Mouse (Mus musculus) ES-E14 (cell line): ENCODE measurements around the gene Trim7.

Source experiments
- ZC3H11A ChIP-seq: IDR thresholded peaks from 2 replicates; pipeline ENCODE4 v1.6.1; 2012; ENCODE audit warnings: low read depth, mild to moderate bottlenecking, inconsistent platforms, low read length, borderline replicate concordance
- ZNF384 ChIP-seq: IDR thresholded peaks from 2 replicates; pipeline ENCODE4 v1.6.1; 2012; ENCODE audit warnings: low read depth, low read length, inconsistent platforms

DNA sequence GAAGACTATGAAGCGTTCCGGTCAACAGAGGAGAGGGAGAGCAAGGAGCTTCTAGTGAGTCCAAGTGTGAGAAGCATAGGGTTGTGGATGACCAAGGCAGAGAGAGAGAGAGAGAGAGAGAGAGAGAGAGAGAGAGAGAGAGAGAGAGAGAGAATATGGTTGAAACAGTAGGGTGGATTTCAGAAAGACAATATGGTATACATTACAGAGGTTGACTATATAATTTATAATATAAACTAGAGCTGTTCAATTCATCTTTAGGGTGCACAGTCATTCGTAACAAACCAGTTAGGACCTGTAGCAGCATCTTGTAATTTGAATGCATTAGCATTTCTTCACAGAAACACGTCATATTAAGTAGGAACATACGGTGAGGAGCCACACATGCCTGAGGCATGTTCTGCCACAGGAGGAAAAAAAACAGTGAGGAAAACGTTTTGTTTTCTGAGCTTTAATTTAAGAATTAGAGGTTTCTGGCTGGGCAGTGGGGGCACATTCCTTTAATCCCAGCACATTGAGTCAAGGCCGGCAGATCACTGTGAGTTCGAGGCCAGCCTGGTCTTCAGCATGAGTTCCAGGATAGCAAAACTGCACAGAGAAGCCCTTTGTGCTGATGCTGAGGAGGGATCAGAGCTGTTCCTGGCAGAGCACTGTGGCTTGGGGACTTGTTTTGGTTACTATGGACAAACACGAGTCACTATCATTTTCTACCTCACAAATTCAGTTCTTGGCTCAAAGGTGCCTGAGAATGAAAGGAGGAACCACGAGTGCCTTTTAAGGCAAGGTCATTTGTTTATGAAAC, 13.1 kb downstream of the Trim7 start:
- TF ChIP-seq ZC3H11A (no peak), ZNF384 (no peak)
